Mouse (Mus musculus) lung, adult 2 months (tissue): ENCODE results near the gene Ppil1.

Source experiments
- CTCF ChIP-seq: fragments of 200-500 bp; IDR thresholded peaks from 2 replicates; pipeline ENCODE4 v1.5.1; 2011; ENCODE audit warnings: mild to moderate bottlenecking, low read length, control low read depth; ENCODE audit not compliant: insufficient read depth
- POLR2A ChIP-seq: fragments of 200-500 bp; IDR thresholded peaks from 2 replicates; pipeline ENCODE4 v1.6.1; 2011; ENCODE audit warnings: low read depth, mild to moderate bottlenecking, control low read depth, low read length, borderline replicate concordance; ENCODE audit errors: extremely low read depth

DNA sequence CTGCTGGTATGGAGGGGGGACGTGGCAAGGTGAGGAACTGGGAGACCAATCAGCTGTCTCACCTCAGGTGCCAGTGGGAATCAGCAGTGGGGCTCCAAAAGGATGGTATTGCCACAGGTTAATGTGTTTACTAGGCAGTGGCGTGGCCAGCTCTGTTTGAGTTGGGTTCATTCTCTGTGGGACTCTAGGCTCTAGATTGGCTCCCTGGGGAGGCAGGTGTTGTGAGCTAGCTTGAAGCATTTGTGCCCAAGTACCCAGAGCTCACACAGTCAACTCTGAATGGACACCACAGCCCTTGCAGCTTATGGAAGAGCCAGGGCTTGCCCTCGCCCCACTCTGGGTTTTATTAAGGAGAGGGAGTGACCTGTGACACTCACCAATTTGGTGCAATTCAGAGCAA is 39.9 kb upstream of the Ppil1 start:
- no peak for TF ChIP-seq POLR2A
- TF ChIP-seq CTCF: no peak
